Mouse (Mus musculus) C3H10T1/2 (cell line): ENCODE data around the gene Ces1c. TPM values are rescaled to one million over a fixed set of nuclear protein-coding genes. Genes with fewer than 3 reads are reported as not detected.

ENCODE experiments used
- polyA plus RNA-seq, 2 experiments: library from polyadenylated mRNA; unstranded; fragments of >200 nt; fragmentation: generic; extraction: Trizol; gene quantifications; one replicate each; pipeline ENCODE4 v1.2.1; 2012; ENCODE audit warnings: missing spikeins in 2 of 2

The Ces1c gene
- not detected for polyA plus RNA-seq

DNA sequence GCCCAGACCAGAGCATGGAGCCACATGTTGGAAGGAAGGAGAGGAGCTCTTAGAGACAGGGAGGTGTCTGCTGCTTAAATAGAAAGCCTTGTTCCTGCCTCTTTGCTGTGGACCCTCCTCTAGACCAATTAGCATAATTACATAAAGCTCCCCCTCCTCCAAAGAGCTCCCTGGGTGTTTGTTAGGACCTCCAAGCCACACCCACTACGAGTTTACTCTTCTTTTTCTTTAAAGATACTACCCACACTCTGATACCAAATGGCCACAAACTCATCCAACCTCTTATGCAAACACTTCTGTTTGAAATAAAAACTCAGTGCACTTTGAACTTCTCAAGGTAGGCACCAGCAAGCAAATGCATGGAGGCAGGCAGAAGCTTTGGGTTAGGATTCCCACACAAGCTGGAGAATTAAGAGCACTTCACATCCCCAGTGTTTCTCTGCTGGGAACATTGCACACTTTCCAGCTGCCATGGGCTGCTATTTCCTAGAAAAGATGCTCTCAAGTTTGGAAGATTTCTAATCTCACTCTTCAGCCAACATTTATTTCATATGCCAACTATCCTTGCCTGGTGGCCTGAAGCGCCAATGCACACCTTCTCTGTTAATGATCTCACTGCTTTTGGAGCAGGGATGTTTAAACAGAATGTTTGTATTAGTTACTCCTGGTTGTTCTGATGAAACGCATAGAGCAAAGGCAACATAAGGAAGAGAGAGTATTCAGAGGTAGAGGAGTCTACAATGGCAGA lies at the start of gene Ces1c:
Gene Ces1c, minus strand, starts transcription at position 51 of the 748 bp plus-strand sequence.

DNA sequence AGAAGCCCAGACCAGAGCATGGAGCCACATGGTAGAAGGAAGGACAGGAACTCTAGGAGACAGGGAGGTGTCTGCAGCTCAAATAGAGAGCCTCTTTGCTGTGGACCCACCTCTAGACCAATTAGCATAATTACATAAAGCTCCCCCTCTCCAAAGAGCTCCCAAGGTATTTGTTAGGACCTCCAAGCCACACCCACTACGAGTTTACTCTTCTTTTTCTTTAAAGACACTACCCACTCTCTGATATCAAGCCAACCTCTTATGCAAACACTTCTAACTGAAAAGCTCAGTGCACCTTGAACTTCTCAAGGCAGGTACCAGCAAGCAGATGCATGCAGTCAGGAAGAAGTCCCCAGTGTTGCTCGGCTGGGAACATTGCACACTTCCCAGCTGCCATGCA lies 51.2 kb downstream of the Ces1c start, which contains the start of gene Ces1b:
Gene Ces1b, minus strand, starts transcription at position 131 of the 400 bp plus-strand sequence.

Other genes with a start within 250 kb of the Ces1c start
- under 1 TPM in 1 of 2 experiments, not detected in 1; 0.72 TPM for gene Capns2, start 229.9 kb downstream of the Ces1c start, polyA plus RNA-seq
- under 1 TPM in 1 of 2 experiments, not detected in 1; 0.09 TPM for gene Slc6a2, start 171.2 kb downstream of the Ces1c start, polyA plus RNA-seq
- 1 to 10 TPM in 1 of 2 experiments, not detected in 1; 1.4 TPM for gene Ces1a, start 83.1 kb downstream of the Ces1c start, polyA plus RNA-seq
- gene Ces1b, start 51.3 kb downstream of the Ces1c start, polyA plus RNA-seq: not detected
- gene Ces1d, start 66.6 kb upstream of the Ces1c start, polyA plus RNA-seq: 1 to 10 TPM in 1 of 2 experiments, not detected in 1; 1.1 TPM
- not detected for gene Ces1e, start 98.3 kb upstream of the Ces1c start, polyA plus RNA-seq
- gene Ces1f, start 148.5 kb upstream of the Ces1c start, polyA plus RNA-seq: under 1 TPM; 0.04 to 0.17 TPM
- gene Ces1g, start 206.0 kb upstream of the Ces1c start, polyA plus RNA-seq: under 1 TPM; 0.11 to 0.17 TPM
- not detected for gene Ces1h, start 248.4 kb upstream of the Ces1c start, polyA plus RNA-seq